Mouse (Mus musculus): ENCODE measurements at regions not wholly inside any gene's neighbourhood (a gene's known extent, or its start where the extent isn't known, plus 50 kb on each side); places are given as distances from the start of the nearest gene placed in this dataset.
"Not testable (repeated sequence)": the region's sequence is repeated elsewhere in the genome, so short reads cannot be mapped to it uniquely, and the experiment has no call there.

GRCm38 (mm10) chr10:69044171-69044651 is 107.0 kb upstream of the Rhobtb1 start:
- no peak for DNase-seq (ENCODE audit: low read depth, low spot score)

- DNase-seq (ENCODE audit: low read depth, low spot score): no peak
These were observed 106.0 kb upstream of the Rhobtb1 start for GRCm38 (mm10) chr10:69045275-69045674.

- no peak for DNase-seq (ENCODE audit: low read depth, low spot score)
These were observed 105.2 kb upstream of the Rhobtb1 start for GRCm38 (mm10) chr10:69046008-69046555.

DNA sequence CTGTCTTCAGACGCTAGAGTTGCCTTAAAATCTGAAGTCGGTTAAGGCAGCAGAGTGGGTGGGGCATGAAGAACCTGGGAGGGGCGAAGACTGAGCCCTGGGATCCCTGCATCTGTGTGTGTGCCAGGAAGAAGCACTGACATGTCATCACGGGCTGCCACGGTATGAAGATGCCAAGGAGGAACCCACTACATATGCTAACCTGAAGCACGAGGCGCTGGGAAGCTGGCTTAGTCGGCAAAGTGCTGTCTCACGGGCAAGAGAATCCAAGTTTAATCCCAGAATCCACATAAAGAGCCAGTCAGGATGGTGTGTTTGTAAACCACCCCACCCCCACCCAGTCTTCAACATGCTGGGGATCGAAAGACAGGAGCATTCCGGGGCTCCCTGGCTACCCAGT is 73.2 kb upstream of the Rhobtb1 start:
- no peak for DNase-seq (ENCODE audit: low read depth, low spot score)

DNA sequence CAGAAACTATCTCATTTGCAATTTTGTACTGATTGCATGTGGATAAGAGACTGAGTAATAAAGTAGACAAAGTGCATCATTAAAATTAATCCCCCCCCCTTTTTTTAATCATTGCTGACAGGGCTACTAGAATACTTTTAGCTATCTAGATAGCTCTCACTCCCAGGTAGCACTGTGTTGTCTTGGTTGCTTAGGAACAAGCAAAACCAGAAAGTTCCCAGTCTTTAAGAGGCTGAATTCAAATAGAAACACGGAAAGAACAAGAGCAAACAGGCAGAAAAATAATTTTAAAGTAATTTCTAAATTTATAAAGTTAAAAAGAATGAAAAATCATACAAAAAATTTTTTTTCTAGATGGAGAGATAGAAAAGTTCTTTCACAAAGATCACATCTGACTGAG is 65.0 kb upstream of the Rhobtb1 start:
- DNase-seq (ENCODE audit: low read depth, low spot score): no peak

- DNase-seq (ENCODE audit: low read depth, low spot score): peak; percentile 7
These were observed 59.4 kb upstream of the Rhobtb1 start for GRCm38 (mm10) chr10:69091872-69092271.

- no peak for DNase-seq (ENCODE audit: low read depth, low spot score)
These were observed 51.2 kb upstream of the Rhobtb1 start for GRCm38 (mm10) chr10:69100021-69100420.

GRCm38 (mm10) chr10:69100742-69101141 is 50.5 kb upstream of the Rhobtb1 start:
- DNase-seq (ENCODE audit: low read depth, low spot score): not testable (repeated sequence)
